Comparison of ENCODE assay signal across 10 mouse cellular contexts in the genomic region with DNA sequence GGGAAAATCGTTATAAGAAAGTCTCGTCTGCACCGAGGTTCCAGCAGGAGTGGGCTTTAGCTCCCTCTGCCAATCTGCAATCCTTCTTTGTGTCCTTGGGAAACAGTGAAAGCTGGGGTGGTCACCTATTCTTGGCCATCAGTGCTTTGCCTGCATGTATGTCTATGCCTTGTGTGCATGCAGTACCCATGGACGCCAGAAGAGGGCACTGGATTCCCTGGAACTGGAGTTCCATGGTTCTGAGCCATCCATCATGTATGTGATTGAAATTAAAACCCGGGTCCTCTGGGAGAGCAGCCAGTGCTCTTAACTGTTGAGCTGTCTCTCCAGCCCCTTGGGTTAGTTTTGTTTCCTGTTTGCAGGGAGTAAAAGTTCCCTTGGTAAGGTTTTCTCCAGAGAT.
A peak's percentile ranks its signal among the peaks of the same experiment; 100 is the strongest.
DNase-seq lines count a peak whose midpoint lies in the region; ATAC-seq and TF ChIP-seq lines count a peak whose summit lies in the region.
"Had no signal": no experiment of that assay in that cellular context is flagged by ENCODE, and none has a peak within 500 bp of the region (broad histone marks: within the 10 kb centered on the region; RNA-seq: fewer than 3 reads in every experiment).

No protein-coding gene starts in this region.

- no peak for ATAC-seq in intestine, postnatal 0 days
- no peak for ATAC-seq in intestine, embryonic 16.5 days

- no peaks in the 10 kb centered on the region for H3K36me3 ChIP-seq in intestine, postnatal 0 days (ENCODE audit: control insufficient read depth, insufficient read depth)
- H3K36me3 ChIP-seq in intestine, embryonic 16.5 days (ENCODE audit: control insufficient read depth, insufficient read depth, low read length): no peaks in the 10 kb centered on the region
- no peaks in the 10 kb centered on the region for H3K36me3 ChIP-seq in thymus, adult 2 months (ENCODE audit: control insufficient read depth, insufficient read depth, low read length)
- H3K36me3 ChIP-seq: heart, embryonic 13.5 days; limb, embryonic 15.5 days had no signal

- no peaks in the 10 kb centered on the region for H3K9me3 ChIP-seq in intestine, postnatal 0 days (ENCODE audit: control insufficient read depth)
- no peaks in the 10 kb centered on the region for H3K9me3 ChIP-seq in intestine, embryonic 16.5 days (ENCODE audit: control insufficient read depth, low read length)
- H3K9me3 ChIP-seq: heart, embryonic 13.5 days; limb, embryonic 15.5 days had no signal

- no peak overlapping the region for H3K27ac ChIP-seq in intestine, postnatal 0 days (ENCODE audit: low read depth, low read length)
- H3K27ac ChIP-seq in intestine, embryonic 16.5 days (ENCODE audit: low read length): no peak overlapping the region
- H3K27ac ChIP-seq in thymus, adult 2 months (ENCODE audit: control insufficient read depth, insufficient read depth, low read length): no peak overlapping the region
- no peak overlapping the region for H3K27ac ChIP-seq in embryonic fibroblast, embryonic 13.5 days (ENCODE audit: insufficient read depth, low read length)
- H3K27ac ChIP-seq: heart, embryonic 13.5 days; limb, embryonic 15.5 days had no signal

- no peak overlapping the region for H3K4me3 ChIP-seq in intestine, postnatal 0 days (ENCODE audit: low read depth, low read length)
- H3K4me3 ChIP-seq in intestine, embryonic 16.5 days (ENCODE audit: low read length): no peak overlapping the region
- no peak overlapping the region for H3K4me3 ChIP-seq in thymus, adult 2 months (ENCODE audit: control insufficient read depth, insufficient read depth, low read length)
- no peak overlapping the region for H3K4me3 ChIP-seq in embryonic fibroblast, embryonic 13.5 days (ENCODE audit: insufficient read depth, low read length)
- H3K4me3 ChIP-seq: heart, embryonic 13.5 days; limb, embryonic 15.5 days had no signal

- H3K4me1 ChIP-seq in intestine, postnatal 0 days (replicated peaks; ENCODE audit: control insufficient read depth, insufficient read depth, low read length): no peaks in the 10 kb centered on the region
- no peaks in the 10 kb centered on the region for H3K4me1 ChIP-seq in intestine, embryonic 16.5 days (ENCODE audit: control insufficient read depth, insufficient read depth, low read length)
- peaks cover 3% of the 10 kb centered on the region; the same call in 1 of the 2 replicates for H3K4me1 ChIP-seq in thymus, adult 2 months (replicated peaks; ENCODE audit: control insufficient read depth, insufficient read depth, low read length)
- no peaks in the 10 kb centered on the region for H3K4me1 ChIP-seq in embryonic fibroblast, embryonic 13.5 days (ENCODE audit: control insufficient read depth, insufficient read depth, low read length)
- H3K4me1 ChIP-seq: limb, embryonic 15.5 days had no signal

- no peak for TF ChIP-seq POLR2A in thymus, adult 2 months (IDR thresholded peaks at IDR 0.05; ENCODE audit: control insufficient read depth, extremely low read depth, insufficient read depth, low read length, poor library complexity)
- no peak for TF ChIP-seq POLR2A in embryonic fibroblast, embryonic 13.5 days (IDR thresholded peaks at IDR 0.05; ENCODE audit: low read depth, low read length)

- WGBS in intestine, postnatal 0 days: 70% methylated on average over 5 of the region's 5 CpGs
- WGBS in intestine, embryonic 16.5 days: 71% methylated on average over 5 of the region's 5 CpGs
- WGBS in thymus, adult 2 months: 76% methylated on average over 5 of the region's 5 CpGs

- no peaks in the 10 kb centered on the region for H3K27me3 ChIP-seq in intestine, postnatal 0 days (replicated peaks; ENCODE audit: control insufficient read depth, insufficient read depth, low read length)
- no peaks in the 10 kb centered on the region for H3K27me3 ChIP-seq in intestine, embryonic 16.5 days (replicated peaks; ENCODE audit: control insufficient read depth, insufficient read depth, low read length)
- H3K27me3 ChIP-seq in thymus, adult 2 months (ENCODE audit: control insufficient read depth, insufficient read depth, low read length): no peaks in the 10 kb centered on the region
- H3K27me3 ChIP-seq: heart, embryonic 13.5 days; limb, embryonic 15.5 days had no signal

- H3K4me2 ChIP-seq in intestine, postnatal 0 days (replicated peaks; ENCODE audit: low read depth): no peak overlapping the region
- H3K4me2 ChIP-seq in intestine, embryonic 16.5 days (ENCODE audit: low read depth, low read length): no peak overlapping the region
- H3K4me2 ChIP-seq: heart, embryonic 13.5 days; limb, embryonic 15.5 days had no signal

- peak; percentile 65 for TF ChIP-seq CTCF in intestine, postnatal 0 days (IDR thresholded peaks at IDR 0.05; ENCODE audit: low read depth)
- TF ChIP-seq CTCF in thymus, adult 2 months (IDR thresholded peaks at IDR 0.05; ENCODE audit: borderline replicate concordance, control insufficient read depth, extremely low read depth, insufficient read depth, low read length, poor library complexity): no peak
- peak; percentile 49; the same call in 1 of the 2 replicates for TF ChIP-seq CTCF in embryonic fibroblast, embryonic 13.5 days (IDR thresholded peaks at IDR 0.05; ENCODE audit: borderline replicate concordance, insufficient read depth, low read length)

- DNase-seq in thymus, adult 2 months: peak; percentile 32
- DNase-seq in thymus, adult 18-20 months: no peak
- DNase-seq in ovary, postnatal 36 days (ENCODE audit: low spot score): no peak
- no peak for DNase-seq in spleen, postnatal 36 days (ENCODE audit: low spot score in 2 of 2)
- DNase-seq in layer of hippocampus, postnatal 36 days: no peak

- no peak overlapping the region for H3K9ac ChIP-seq in intestine, postnatal 0 days (ENCODE audit: low read depth, low read length)
- no peak overlapping the region for H3K9ac ChIP-seq in intestine, embryonic 16.5 days (ENCODE audit: low read depth, low read length)
- H3K9ac ChIP-seq: heart, embryonic 13.5 days; limb, embryonic 15.5 days had no signal
